Mouse (Mus musculus) gastrocnemius, postnatal 14 days (tissue): Measurements from ENCODE around the gene Frmd4b. TPM values are rescaled to one million over a fixed set of nuclear protein-coding genes. Genes with fewer than 3 reads are reported as not detected.

Experiments used
- DNase-seq: peaks from one replicate; pipeline ENCODE4 v3.0.0; 2021; ENCODE audit warnings: mixed read lengths
- intact Hi-C: fragments of 180-260 bp; cut with DNase I; formaldehyde crosslinking; loops from one replicate; pipeline ENCODE4 v1.15.1; 2025; ENCODE audit warnings: low total_unique reads
- total RNA-seq, 2 experiments: library from RNA; stranded (reverse); gene quantifications; 2 replicates each; pipeline ENCODE4 v1.2.3; 2021

Gene Frmd4b
- total RNA-seq, 2 experiments from 2014 or later: 14.5 to 14.6 TPM

DNA sequence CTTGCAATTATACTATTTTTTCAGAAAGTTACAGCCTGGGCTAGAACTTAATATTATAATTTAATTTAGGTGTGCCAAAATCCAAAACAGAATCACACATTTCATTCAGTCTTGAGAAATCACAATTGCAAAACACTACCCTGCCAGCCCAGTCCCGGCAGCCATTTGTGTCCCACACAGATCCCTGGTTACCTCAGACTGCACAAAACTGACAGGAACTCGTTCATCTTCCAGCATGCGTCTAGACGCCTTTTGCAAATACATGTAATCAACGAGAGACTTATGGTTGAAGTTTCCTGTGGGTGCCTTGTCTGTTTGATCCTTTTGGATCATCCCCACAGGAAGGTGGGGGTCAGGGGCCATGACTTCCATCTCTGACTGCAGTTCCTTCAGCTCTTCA, 365.3 kb downstream of the Frmd4b start:
- intact Hi-C loops: no loop called here
- DNase-seq: no peak

DNA sequence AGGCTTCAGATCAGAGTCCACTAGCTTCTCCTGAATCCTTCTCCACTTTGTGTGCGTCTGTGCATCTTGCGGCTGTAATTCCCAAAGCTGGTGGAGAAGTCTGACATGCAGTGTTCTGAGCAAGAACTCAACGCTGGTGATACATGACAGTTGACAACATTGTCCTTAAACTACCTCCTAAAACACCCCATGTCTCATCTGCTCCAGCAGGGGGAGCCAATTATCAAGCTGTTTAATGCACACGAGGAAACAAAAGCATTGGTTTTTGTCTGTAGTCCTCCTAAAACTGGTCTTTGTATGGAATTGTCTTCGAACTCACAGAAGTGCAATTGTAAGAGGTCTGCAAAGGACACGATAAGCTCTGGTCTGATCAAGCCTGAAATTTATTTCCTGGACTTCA, 366.4 kb downstream of the Frmd4b start:
- DNase-seq: peak; percentile 29
- intact Hi-C loops: no loop called here

DNA sequence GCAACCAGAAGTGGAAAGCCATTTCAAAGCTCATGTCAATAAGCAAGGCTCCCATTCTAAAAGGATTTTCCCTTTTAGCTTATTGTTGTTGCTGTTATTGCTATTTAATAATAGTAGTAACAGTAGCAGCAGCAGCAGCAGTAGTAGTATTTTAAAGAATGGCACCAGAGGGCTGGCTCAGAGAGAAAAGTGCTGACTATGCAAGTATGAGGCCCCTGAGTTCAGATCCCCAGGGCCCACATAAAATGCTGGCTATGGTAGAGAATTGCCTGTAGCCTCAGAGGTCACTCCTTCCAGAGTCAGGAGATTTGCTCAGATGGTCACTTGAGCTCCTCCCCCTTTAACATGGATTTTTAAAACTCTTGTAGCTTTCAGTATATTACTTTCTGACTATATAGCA, 372.1 kb downstream of the Frmd4b start:
- intact Hi-C loops: loop anchor here (5.0 kb wide), 1 partner anchor 33 kb away; the partner anchor contains the start of gene Arl6ip5

DNA sequence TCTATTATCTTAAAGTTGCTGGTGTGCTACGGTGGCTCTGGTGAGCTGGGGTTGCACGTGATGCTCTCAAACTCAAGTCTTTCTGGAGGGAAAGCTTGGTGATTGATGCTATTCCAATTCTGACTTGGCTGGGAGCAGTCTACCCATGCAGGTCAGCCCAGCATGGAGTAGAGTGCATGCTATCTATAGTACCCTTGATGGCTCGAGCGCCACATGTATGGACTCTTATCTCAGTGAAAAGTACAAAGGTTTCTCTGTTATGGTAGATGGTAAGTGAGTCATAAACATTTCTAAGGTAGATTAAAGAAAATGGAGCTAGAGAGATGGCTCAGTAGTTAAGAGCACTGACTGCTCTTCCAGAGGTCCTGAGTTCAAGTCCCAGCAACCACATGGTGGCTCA, 374.8 kb downstream of the Frmd4b start:
- intact Hi-C loops: no loop called here

More for the DNA sequence above, 372.1 kb downstream of the Frmd4b start:
- no peak for DNase-seq

DNA sequence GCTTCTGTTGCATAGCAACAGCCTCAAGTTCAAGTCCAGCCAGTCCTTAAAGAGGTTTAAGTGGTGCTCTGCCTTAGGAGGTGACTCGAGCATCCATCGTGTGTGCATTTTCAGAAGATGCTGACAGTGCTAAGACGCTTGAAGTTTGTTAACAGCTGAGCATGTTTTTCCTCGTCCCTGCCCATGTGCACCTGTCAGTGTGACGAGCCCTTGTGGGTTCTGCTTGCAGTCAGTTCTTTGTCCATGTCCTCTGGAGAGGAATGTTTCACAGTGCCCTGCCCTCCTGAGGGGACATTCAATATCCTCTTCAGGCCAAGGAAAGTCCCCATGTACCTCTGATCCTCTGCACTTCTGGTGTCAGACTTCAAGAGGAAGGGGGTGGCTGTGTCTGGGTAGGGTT, 377.2 kb downstream of the Frmd4b start:
- DNase-seq: no peak
- intact Hi-C loops: no loop called here

More for the DNA sequence above, 374.8 kb downstream of the Frmd4b start:
- DNase-seq: no peak

DNA sequence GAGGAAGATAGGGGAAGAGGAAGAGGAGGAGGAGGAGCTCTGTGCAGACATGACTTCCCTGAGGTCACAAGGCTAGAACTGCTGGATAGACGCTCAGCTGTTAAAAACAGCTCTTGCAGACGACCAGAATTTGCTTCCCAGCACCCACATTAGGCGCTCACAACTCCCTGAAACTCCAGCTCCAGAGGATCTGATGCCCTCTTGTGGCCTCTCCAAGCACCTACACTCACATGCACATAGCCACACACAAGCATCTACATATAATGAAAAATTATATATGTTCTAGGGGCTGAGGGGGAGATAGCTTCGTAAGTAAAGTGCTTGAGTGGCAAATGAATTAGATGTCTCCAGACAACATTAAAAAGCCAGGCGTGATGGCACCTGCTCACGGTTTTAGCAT, 378.0 kb downstream of the Frmd4b start:
- no peak for DNase-seq
- intact Hi-C loops: no loop called here

Other genes starting within 250 kb of the Frmd4b start
- 1 to 10 TPM; 5.7 to 6.0 TPM for gene Mitf, start 189.5 kb upstream of the Frmd4b start, total RNA-seq